Mouse (Mus musculus) CH12.LX (cell line): Measurements from ENCODE around the gene Zfp799.

ENCODE experiments used
- CTCF ChIP-seq, 2 experiments: IDR thresholded peaks in 1 of 2; conservative IDR thresholded peaks in 1 of 2; 2 replicates each; pipeline ENCODE4 v1.5.1; 2011 to 2012; ENCODE audit warnings: low read depth in 2 of 2, low read length in 2 of 2, improper control_type of control experiment in 1 of 2, inconsistent platforms in 1 of 2, mild to moderate bottlenecking in 1 of 2, moderate library complexity in 1 of 2
- GABPA ChIP-seq: IDR thresholded peaks from 2 replicates; pipeline ENCODE4 v1.6.1; 2012; ENCODE audit warnings: low read depth, low read length, improper control_type of control experiment, inconsistent platforms; ENCODE audit not compliant: insufficient replicate concordance
- HCFC1 ChIP-seq: IDR thresholded peaks from 2 replicates; pipeline ENCODE4 v1.6.1; 2012; ENCODE audit warnings: low read depth, mild to moderate bottlenecking, inconsistent platforms, low read length, improper control_type of control experiment
- POLR2A ChIP-seq: IDR thresholded peaks from 2 replicates; pipeline ENCODE4 v1.6.1; 2011; ENCODE audit warnings: low read depth, mild to moderate bottlenecking, improper control_type of control experiment, low read length
- SIN3A ChIP-seq: IDR thresholded peaks from 2 replicates; pipeline ENCODE4 v1.6.1; 2012; ENCODE audit warnings: low read length, improper control_type of control experiment, inconsistent platforms

- no peak for TF ChIP-seq SIN3A
- TF ChIP-seq POLR2A, result no peak
- TF ChIP-seq HCFC1, result no peak
- TF ChIP-seq CTCF (conservative IDR thresholded peaks at IDR 0.05 in 1 of 2, IDR thresholded peaks at IDR 0.05 in 1 of 2; ENCODE audit: low read depth in 2 of 2, low read length in 2 of 2), result no peak
- no peak for TF ChIP-seq GABPA
Measured at GRCm38 (mm10) chr17:32786944-32787343, 43.1 kb downstream of the Zfp799 start.
